Mouse (Mus musculus) liver, adult 2 months (tissue): ENCODE measurements around the gene Sept14.

ENCODE experiments used
- CTCF ChIP-seq: fragments of 200-500 bp; IDR thresholded peaks from 2 replicates; pipeline ENCODE4 v1.5.1; 2011; ENCODE audit warnings: low read depth, low read length, control low read depth
- POLR2A ChIP-seq: fragments of 200-500 bp; IDR thresholded peaks from 2 replicates; pipeline ENCODE4 v1.6.1; 2011; ENCODE audit warnings: low read length, control low read depth; ENCODE audit not compliant: insufficient read depth; ENCODE audit errors: extremely low read depth

GRCm38 (mm10) chr5:129708412-129708811 lies at the start of gene Sept14:
- TF ChIP-seq CTCF (no peak), POLR2A (no peak)
